Mouse (Mus musculus) CH12.LX (cell line): ENCODE measurements at regions not wholly inside any gene's neighbourhood (a gene's known extent, or its start where the extent isn't known, plus 50 kb on each side); places are given as distances from the start of the nearest gene placed in this dataset.

Experiments
- POLR2A ChIP-seq: IDR thresholded peaks from 2 replicates; pipeline ENCODE4 v1.6.1; 2011; ENCODE audit warnings: low read depth, mild to moderate bottlenecking, improper control_type of control experiment, low read length
- RAD21 ChIP-seq: IDR thresholded peaks from 2 replicates; pipeline ENCODE4 v1.6.1; 2011; ENCODE audit warnings: low read depth, mild to moderate bottlenecking, low read length, improper control_type of control experiment, moderate library complexity
- TCF12 ChIP-seq: IDR thresholded peaks from 2 replicates; pipeline ENCODE4 v1.6.1; 2014; ENCODE audit warnings: low read depth, mild to moderate bottlenecking, inconsistent platforms, low read length, improper control_type of control experiment

DNA sequence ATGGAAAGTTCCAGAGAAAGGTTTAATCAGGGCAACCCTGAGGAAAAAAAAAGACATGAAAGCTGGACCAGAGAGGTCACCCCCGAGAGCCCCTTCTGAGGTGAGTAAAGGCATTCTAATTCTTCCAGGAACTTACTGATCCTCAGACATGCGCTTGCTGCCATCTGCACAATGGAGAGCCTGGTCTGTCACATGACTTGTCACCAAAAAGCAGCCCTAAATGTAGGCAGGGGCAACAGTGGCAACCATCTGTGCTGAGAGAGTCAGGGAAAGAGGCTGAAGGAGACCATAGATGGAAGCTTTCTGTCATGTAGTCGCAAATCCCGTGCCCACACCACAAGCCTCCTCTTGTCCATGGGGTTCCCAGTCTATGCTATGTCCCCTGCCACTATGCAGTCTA lies 174.8 kb downstream of the Dcdc2c start:
- TF ChIP-seq TCF12: no peak
- TF ChIP-seq POLR2A: no peak
- no peak for TF ChIP-seq RAD21
